Mouse (Mus musculus): ENCODE results near the gene Slc22a3. TPM values are rescaled to one million over a fixed set of nuclear protein-coding genes. Genes with fewer than 3 reads are reported as not detected.
A peak's percentile ranks its signal among the peaks of the same experiment; 100 is the strongest.

Slc22a3 gene
- total RNA-seq (2021) = under 1 TPM; 0.44 to 0.52 TPM
- long read RNA-seq, experiment 1 = 0 reads
- long read RNA-seq, experiment 2, partial matches to known transcripts = 0 of 1 reads
- long read RNA-seq, experiment 2, other reads (novel, unspliced or antisense) = 0 of 1 reads

- peak within 1 kb of the TSS; percentile 38; the same call in 1 of the 2 replicates for H3K4me3 ChIP-seq
- TF ChIP-seq CTCF (conservative IDR thresholded peaks at IDR 0.05) = no peak
- no peak for DNase-seq (ENCODE audit: low spot score in 2 of 2)
- H3K27ac ChIP-seq = no peak within 1 kb of the TSS
Measured at GRCm38 (mm10) chr17:12507654-12508204, at the start of gene Slc22a3. Slc22a3 (minus strand) TSS chr17:12507704.

DNA sequence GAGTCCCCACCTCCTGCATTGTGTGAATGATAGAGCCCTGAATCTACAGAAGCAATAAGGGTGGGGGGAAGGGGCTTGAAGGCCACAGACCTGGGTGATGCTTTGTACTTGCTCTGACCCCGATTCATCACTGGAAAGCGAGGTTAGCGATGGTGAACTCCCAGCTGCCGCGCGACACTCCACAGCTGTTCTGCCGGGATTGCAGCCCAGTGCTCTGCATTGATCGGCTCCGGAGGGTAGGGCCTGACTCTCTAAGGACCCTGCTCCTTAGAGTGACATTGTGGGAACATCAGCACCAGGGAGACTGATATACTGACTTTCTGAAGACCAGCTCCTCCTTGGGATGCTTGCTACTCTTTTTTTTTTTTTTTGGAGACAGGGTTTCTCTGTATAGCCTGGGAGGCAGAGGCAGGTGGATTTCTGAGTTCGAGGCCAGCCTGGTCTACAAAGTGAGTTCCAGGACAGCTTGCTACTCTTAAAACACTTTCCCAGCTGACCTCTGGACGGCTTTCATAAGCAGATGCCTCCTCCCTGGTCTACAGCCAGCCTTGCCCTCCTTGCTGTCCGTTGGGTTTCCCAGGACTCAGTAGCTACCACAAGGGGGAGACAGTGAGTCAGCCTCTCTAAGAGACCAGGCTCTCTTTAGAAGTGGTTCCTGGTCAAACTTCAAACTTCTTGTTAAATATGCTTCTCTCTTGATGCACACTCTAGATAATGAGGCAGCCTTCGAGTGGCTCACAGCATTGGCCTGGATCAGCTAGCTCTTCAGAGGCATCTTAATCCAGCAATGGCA, 27.0 kb upstream of the Slc22a3 start:
- peak; percentile 93 for TF ChIP-seq CTCF (conservative IDR thresholded peaks at IDR 0.05)
- H3K4me3 ChIP-seq = no peak overlapping the region
- H3K27ac ChIP-seq = no peak overlapping the region
- peak; percentile 50 to 78 for DNase-seq (ENCODE audit: low spot score in 2 of 2)

GRCm38 (mm10) chr17:12532115-12532514, 24.6 kb upstream of the Slc22a3 start:
- TF ChIP-seq CTCF (conservative IDR thresholded peaks at IDR 0.05) = peak; percentile 86
- H3K4me3 ChIP-seq = no peak overlapping the region
- peak; percentile 24 to 68 for DNase-seq (ENCODE audit: low spot score in 2 of 2)
- no peak overlapping the region for H3K27ac ChIP-seq

GRCm38 (mm10) chr17:12530081-12530480, 22.6 kb upstream of the Slc22a3 start:
- no peak for DNase-seq (ENCODE audit: low spot score in 2 of 2)
- H3K27ac ChIP-seq = no peak overlapping the region
- no peak for TF ChIP-seq CTCF (conservative IDR thresholded peaks at IDR 0.05)
- no peak overlapping the region for H3K4me3 ChIP-seq

DNA sequence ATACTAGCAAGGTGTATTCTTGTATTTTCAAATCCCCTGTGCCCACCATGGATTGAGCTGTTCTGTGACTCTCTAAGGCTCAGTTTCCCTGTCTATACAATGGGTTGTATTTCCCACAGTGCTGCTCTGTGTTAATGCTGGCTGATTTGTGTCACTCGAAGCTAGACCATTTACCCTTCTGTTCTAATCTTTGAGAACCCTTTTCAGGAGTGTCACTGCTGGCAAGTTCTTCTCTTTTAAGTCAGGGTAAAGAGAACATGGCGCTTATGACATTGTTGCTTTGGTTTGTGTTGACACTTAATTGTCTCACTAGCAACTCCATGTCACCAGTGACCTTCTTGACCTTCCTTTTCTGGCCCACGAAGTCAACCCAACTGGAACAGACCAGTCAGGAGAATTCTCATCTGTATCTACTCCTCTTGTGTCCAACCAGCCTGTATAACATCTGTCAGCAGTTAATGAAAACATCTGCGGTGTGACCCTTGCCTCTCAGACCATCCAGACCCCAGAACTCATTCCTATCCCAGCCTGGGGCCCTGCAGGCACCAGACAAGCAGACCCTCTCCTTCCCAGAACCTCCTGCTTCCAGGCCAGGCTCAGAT, 22.0 kb upstream of the Slc22a3 start:
- DNase-seq (ENCODE audit: low spot score in 2 of 2) = no peak
- Histone ChIP-seq H3K27ac (no peak overlapping the region), H3K4me3 (no peak overlapping the region)
- no peak for TF ChIP-seq CTCF (conservative IDR thresholded peaks at IDR 0.05)

DNA sequence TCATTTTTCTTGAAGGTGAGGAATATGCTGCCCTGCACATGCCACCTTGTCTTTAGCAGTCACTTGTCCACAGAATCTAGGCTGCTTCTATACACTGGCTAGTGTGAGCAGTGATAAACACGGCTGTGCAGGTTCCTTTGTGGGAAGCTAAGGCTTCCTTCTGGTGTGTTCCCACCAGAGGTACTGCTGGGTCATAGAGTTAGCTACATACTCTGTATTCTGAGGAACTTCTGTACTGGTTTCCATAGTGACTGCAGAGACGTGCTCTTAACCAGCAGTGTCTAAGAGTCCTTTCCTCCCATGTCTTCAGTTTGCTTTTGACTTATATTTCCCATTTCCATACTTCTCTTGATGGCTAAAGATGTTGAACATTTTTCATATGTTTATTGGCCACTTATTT, 11.6 kb upstream of the Slc22a3 start:
- H3K27ac ChIP-seq = no peak overlapping the region
- TF ChIP-seq CTCF (conservative IDR thresholded peaks at IDR 0.05) = no peak
- H3K4me3 ChIP-seq = no peak overlapping the region
- DNase-seq (ENCODE audit: low spot score in 2 of 2) = no peak

- Histone ChIP-seq H3K27ac (no peak overlapping the region), H3K4me3 (no peak overlapping the region)
- no peak for TF ChIP-seq CTCF (conservative IDR thresholded peaks at IDR 0.05)
- DNase-seq (ENCODE audit: low spot score in 2 of 2) = no peak
Measured at GRCm38 (mm10) chr17:12518194-12518593, 10.7 kb upstream of the Slc22a3 start.

- no peak for DNase-seq (ENCODE audit: low spot score in 2 of 2)
- Histone ChIP-seq H3K4me3 (no peak overlapping the region), H3K27ac (no peak overlapping the region)
- peak; percentile 33; the same call in 1 of the 2 replicates for TF ChIP-seq CTCF (conservative IDR thresholded peaks at IDR 0.05)
Measured at GRCm38 (mm10) chr17:12513997-12514396, 6.5 kb upstream of the Slc22a3 start.

DNA sequence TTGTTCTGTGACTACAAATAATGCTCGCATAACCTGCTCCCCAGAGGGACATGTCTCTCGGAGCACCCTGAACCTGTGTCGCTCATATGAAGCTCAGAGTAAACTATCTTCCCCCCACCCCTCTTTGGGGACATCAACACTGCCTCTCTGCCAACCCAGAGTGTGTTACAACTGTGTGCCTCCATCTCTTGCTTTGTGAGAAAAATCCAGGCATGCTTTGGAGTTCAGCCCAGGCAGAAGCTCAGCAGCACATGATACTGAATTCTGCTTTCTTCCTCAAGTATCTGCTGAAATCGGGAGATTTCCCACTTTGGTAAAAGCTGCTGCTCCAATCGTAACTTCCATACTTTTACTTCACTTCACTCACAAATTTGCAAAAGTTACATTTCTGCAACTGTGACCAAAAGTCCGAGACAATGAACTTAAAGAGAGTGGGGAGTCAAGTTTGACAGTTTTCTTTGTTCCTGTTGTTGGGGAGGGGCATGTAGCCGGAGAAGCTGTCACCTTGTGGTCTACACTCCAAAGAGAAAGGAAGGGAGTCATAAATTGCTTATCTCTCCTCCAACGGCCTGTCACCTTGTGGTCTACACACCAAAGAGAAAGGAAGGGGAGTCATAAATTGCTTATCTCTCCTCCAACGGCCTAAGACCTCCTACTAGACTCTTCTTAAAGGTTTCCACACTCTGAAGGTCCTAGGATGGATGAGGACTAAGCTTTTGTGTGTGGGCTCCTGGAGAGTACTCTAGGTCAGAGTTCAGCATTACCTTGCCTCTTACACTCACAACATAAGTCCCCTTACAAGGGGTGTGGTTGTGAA, 5.8 kb upstream of the Slc22a3 start:
- H3K27ac ChIP-seq = no peak overlapping the region
- peak in 1 of 2 experiments; percentile 12 for DNase-seq (ENCODE audit: low spot score in 2 of 2)
- no peak overlapping the region for H3K4me3 ChIP-seq
- TF ChIP-seq CTCF (conservative IDR thresholded peaks at IDR 0.05) = no peak

- no peak for DNase-seq (ENCODE audit: low spot score in 2 of 2)
- no peak overlapping the region for H3K27ac ChIP-seq
- no peak for TF ChIP-seq CTCF (conservative IDR thresholded peaks at IDR 0.05)
- no peak overlapping the region for H3K4me3 ChIP-seq
Measured at GRCm38 (mm10) chr17:12511193-12511592, 3.7 kb upstream of the Slc22a3 start.

- no peak for DNase-seq (ENCODE audit: low spot score in 2 of 2)
- TF ChIP-seq CTCF (conservative IDR thresholded peaks at IDR 0.05) = no peak
- no peak overlapping the region for H3K4me3 ChIP-seq
- H3K27ac ChIP-seq = no peak overlapping the region
Measured at GRCm38 (mm10) chr17:12508376-12508775, 872 bp upstream of the Slc22a3 start.

GRCm38 (mm10) chr17:12506903-12507563, 471 bp downstream of the Slc22a3 start:
- no peak for TF ChIP-seq CTCF (conservative IDR thresholded peaks at IDR 0.05)
- DNase-seq (ENCODE audit: low spot score in 2 of 2) = no peak
- peak overlapping the region; percentile 38; the same call in 1 of the 2 replicates for H3K4me3 ChIP-seq
- no peak overlapping the region for H3K27ac ChIP-seq

All from layer of hippocampus, adult 2 months (tissue).